Mouse (Mus musculus): ENCODE measurements around the gene Fgfr2. TPM values are rescaled to one million over a fixed set of nuclear protein-coding genes. Genes with fewer than 3 reads are reported as not detected.

Gene Fgfr2
- polyA plus RNA-seq, 1 experiment from 2014 or later = 34.1 TPM

GRCm38 (mm10) chr7:130993907-130994306 is 2129.2 kb downstream of the Fgfr2 start:
- WGBS = 42% methylated on average over 8 of the region's 8 CpGs
- no peaks in the 10 kb centered on the region for H3K36me3 ChIP-seq
- no peak overlapping the region for H3K4me2 ChIP-seq
- peaks cover 4% of the 10 kb centered on the region; the same call in 1 of the 2 replicates for H3K4me1 ChIP-seq (replicated peaks)
- H3K9me3 ChIP-seq (replicated peaks) = no peaks in the 10 kb centered on the region
- no peak overlapping the region for H3K27ac ChIP-seq (ENCODE audit: poor library complexity, severe bottlenecking)
- H3K27me3 ChIP-seq (replicated peaks) = no peaks in the 10 kb centered on the region
- H3K4me3 ChIP-seq = no peak overlapping the region
- H3K9ac ChIP-seq = no peak overlapping the region
- no peak for ATAC-seq (ENCODE audit: insufficient number of reproducible peaks, low FRiP score)

GRCm38 (mm10) chr7:130991174-130991789 is 2131.9 kb downstream of the Fgfr2 start:
- 82% methylated on average over 13 of the region's 13 CpGs for WGBS
- Histone ChIP-seq H3K27ac (ENCODE audit: poor library complexity, severe bottlenecking) (no peak overlapping the region), H3K27me3 (replicated peaks) (no peaks in the 10 kb centered on the region), H3K4me2 (no peak overlapping the region), H3K36me3 (peaks cover 3% of the 10 kb centered on the region; the same call in 1 of the 2 replicates), H3K4me3 (no peak overlapping the region), H3K9ac (no peak overlapping the region), H3K4me1 (replicated peaks) (peaks cover 19% of the 10 kb centered on the region), H3K9me3 (replicated peaks) (no peaks in the 10 kb centered on the region)
- ATAC-seq (ENCODE audit: insufficient number of reproducible peaks, low FRiP score) = no peak

GRCm38 (mm10) chr7:130989371-130989770 is 2133.8 kb downstream of the Fgfr2 start:
- H3K9ac ChIP-seq = no peak overlapping the region
- H3K27ac ChIP-seq (ENCODE audit: poor library complexity, severe bottlenecking) = no peak overlapping the region
- 70% methylated on average over 3 of the region's 3 CpGs for WGBS
- no peaks in the 10 kb centered on the region for H3K27me3 ChIP-seq (replicated peaks)
- H3K4me3 ChIP-seq = no peak overlapping the region
- H3K4me2 ChIP-seq = no peak overlapping the region
- H3K4me1 ChIP-seq (replicated peaks) = peaks cover 19% of the 10 kb centered on the region
- no peak for ATAC-seq (ENCODE audit: insufficient number of reproducible peaks, low FRiP score)
- H3K36me3 ChIP-seq = peaks cover 10% of the 10 kb centered on the region
- no peaks in the 10 kb centered on the region for H3K9me3 ChIP-seq (replicated peaks)

- Histone ChIP-seq H3K9ac (no peak overlapping the region), H3K36me3 (peaks cover 10% of the 10 kb centered on the region), H3K4me2 (0 out of 2 replicates have a peak overlapping the region, but pooled peaks have one; percentile 1), H3K27me3 (replicated peaks) (no peaks in the 10 kb centered on the region), H3K27ac (ENCODE audit: poor library complexity, severe bottlenecking) (peak overlapping the region; percentile 67), H3K4me3 (no peak overlapping the region), H3K9me3 (replicated peaks) (no peaks in the 10 kb centered on the region), H3K4me1 (replicated peaks) (peaks cover 19% of the 10 kb centered on the region)
- ATAC-seq (ENCODE audit: insufficient number of reproducible peaks, low FRiP score) = peak; percentile 61; the same call in 1 of the 2 replicates
- WGBS = 32% methylated on average over 5 of the region's 5 CpGs
Observed at GRCm38 (mm10) chr7:130988146-130988545, 2135.0 kb downstream of the Fgfr2 start.

- H3K4me1 ChIP-seq (replicated peaks) = peaks cover 34% of the 10 kb centered on the region
- 72% methylated on average over 3 of the region's 3 CpGs for WGBS
- ATAC-seq (ENCODE audit: insufficient number of reproducible peaks, low FRiP score) = no peak
Observed at GRCm38 (mm10) chr7:130985716-130986115, 2137.4 kb downstream of the Fgfr2 start.

GRCm38 (mm10) chr7:130985193-130985592 is 2138.0 kb downstream of the Fgfr2 start:
- no peak overlapping the region for H3K9ac ChIP-seq
- peaks cover 10% of the 10 kb centered on the region for H3K36me3 ChIP-seq
- 81% methylated on average over 12 of the region's 12 CpGs for WGBS
- H3K27me3 ChIP-seq (replicated peaks) = no peaks in the 10 kb centered on the region
- no peak overlapping the region for H3K4me3 ChIP-seq
- ATAC-seq (ENCODE audit: insufficient number of reproducible peaks, low FRiP score) = no peak
- no peak overlapping the region for H3K27ac ChIP-seq (ENCODE audit: poor library complexity, severe bottlenecking)
- peaks cover 34% of the 10 kb centered on the region for H3K4me1 ChIP-seq (replicated peaks)
- no peak overlapping the region for H3K4me2 ChIP-seq
- no peaks in the 10 kb centered on the region for H3K9me3 ChIP-seq (replicated peaks)

More at GRCm38 (mm10) chr7:130985716-130986115, 2137.4 kb downstream of the Fgfr2 start:
- Histone ChIP-seq H3K36me3 (peaks cover 10% of the 10 kb centered on the region), H3K9ac (no peak overlapping the region), H3K27me3 (replicated peaks) (no peaks in the 10 kb centered on the region), H3K9me3 (replicated peaks) (no peaks in the 10 kb centered on the region), H3K27ac (ENCODE audit: poor library complexity, severe bottlenecking) (no peak overlapping the region), H3K4me2 (no peak overlapping the region), H3K4me3 (no peak overlapping the region)

- H3K4me3 ChIP-seq = no peak overlapping the region
- WGBS = 85% methylated on average over 7 of the region's 7 CpGs
- peaks cover 34% of the 10 kb centered on the region for H3K4me1 ChIP-seq (replicated peaks)
- peaks cover 10% of the 10 kb centered on the region for H3K36me3 ChIP-seq
- H3K27me3 ChIP-seq (replicated peaks) = no peaks in the 10 kb centered on the region
- H3K27ac ChIP-seq (ENCODE audit: poor library complexity, severe bottlenecking) = no peak overlapping the region
- no peaks in the 10 kb centered on the region for H3K9me3 ChIP-seq (replicated peaks)
- no peak overlapping the region for H3K9ac ChIP-seq
- no peak for ATAC-seq (ENCODE audit: insufficient number of reproducible peaks, low FRiP score)
- no peak overlapping the region for H3K4me2 ChIP-seq
Observed at GRCm38 (mm10) chr7:130984294-130984693, 2138.9 kb downstream of the Fgfr2 start.

GRCm38 (mm10) chr7:130982881-130983280 is 2140.3 kb downstream of the Fgfr2 start:
- Histone ChIP-seq H3K27me3 (replicated peaks) (no peaks in the 10 kb centered on the region), H3K36me3 (peaks cover 10% of the 10 kb centered on the region), H3K4me3 (no peak overlapping the region), H3K4me2 (no peak overlapping the region; the same call in 1 of the 2 replicates), H3K9ac (no peak overlapping the region), H3K9me3 (replicated peaks) (no peaks in the 10 kb centered on the region), H3K4me1 (replicated peaks) (peaks cover 31% of the 10 kb centered on the region), H3K27ac (ENCODE audit: poor library complexity, severe bottlenecking) (no peak overlapping the region)
- 68% methylated on average over 3 of the region's 3 CpGs for WGBS
- ATAC-seq (ENCODE audit: insufficient number of reproducible peaks, low FRiP score) = no peak

GRCm38 (mm10) chr7:130982371-130982770 is 2140.8 kb downstream of the Fgfr2 start:
- peak overlapping the region; percentile 51; the same call in 1 of the 2 replicates for H3K27ac ChIP-seq (ENCODE audit: poor library complexity, severe bottlenecking)
- no peak overlapping the region for H3K9ac ChIP-seq
- WGBS = 23% methylated on average over 4 of the region's 4 CpGs
- peak; percentile 52 for ATAC-seq (ENCODE audit: insufficient number of reproducible peaks, low FRiP score)
- no peak overlapping the region for H3K4me3 ChIP-seq
- H3K4me1 ChIP-seq (replicated peaks) = peaks cover 31% of the 10 kb centered on the region
- H3K9me3 ChIP-seq (replicated peaks) = no peaks in the 10 kb centered on the region
- H3K27me3 ChIP-seq (replicated peaks) = no peaks in the 10 kb centered on the region
- H3K36me3 ChIP-seq = peaks cover 9% of the 10 kb centered on the region
- H3K4me2 ChIP-seq = peak overlapping the region; percentile 1; the same call in 1 of the 2 replicates

- WGBS = 84% methylated on average over 5 of the region's 5 CpGs
- Histone ChIP-seq H3K9me3 (replicated peaks) (no peaks in the 10 kb centered on the region), H3K27ac (ENCODE audit: poor library complexity, severe bottlenecking) (no peak overlapping the region), H3K4me2 (no peak overlapping the region), H3K36me3 (peaks cover 4% of the 10 kb centered on the region; the same call in 1 of the 2 replicates), H3K4me3 (no peak overlapping the region), H3K9ac (no peak overlapping the region), H3K27me3 (replicated peaks) (no peaks in the 10 kb centered on the region), H3K4me1 (replicated peaks) (peaks cover 47% of the 10 kb centered on the region)
- no peak for ATAC-seq (ENCODE audit: insufficient number of reproducible peaks, low FRiP score)
Observed at GRCm38 (mm10) chr7:130980130-130980529, 2143.0 kb downstream of the Fgfr2 start.

- WGBS = 38% methylated on average over 1 of the region's 1 CpGs
- ATAC-seq (ENCODE audit: insufficient number of reproducible peaks, low FRiP score) = no peak
- H3K9me3 ChIP-seq (replicated peaks) = no peaks in the 10 kb centered on the region
- peaks cover 47% of the 10 kb centered on the region for H3K4me1 ChIP-seq (replicated peaks)
- no peaks in the 10 kb centered on the region for H3K27me3 ChIP-seq (replicated peaks)
- no peak overlapping the region for H3K4me3 ChIP-seq
- no peak overlapping the region for H3K9ac ChIP-seq
- peak overlapping the region; percentile 56; the same call in 1 of the 2 replicates for H3K27ac ChIP-seq (ENCODE audit: poor library complexity, severe bottlenecking)
- H3K36me3 ChIP-seq = peaks cover 11% of the 10 kb centered on the region; the same call in 1 of the 2 replicates
- no peak overlapping the region for H3K4me2 ChIP-seq
Observed at GRCm38 (mm10) chr7:130978545-130978944, 2144.6 kb downstream of the Fgfr2 start.
